Mouse (Mus musculus) retina, postnatal 7 days (tissue): ENCODE data around the gene Xrra1.
"Not testable (repeated sequence)": the region's sequence is repeated elsewhere in the genome, so short reads cannot be mapped to it uniquely, and the experiment has no call there.

Source experiments
- DNase-seq: peaks from one replicate; pipeline ENCODE4 v3.0.0-alpha.2; 2012; ENCODE audit warnings: low read depth, low spot score

Gene Xrra1

DNA sequence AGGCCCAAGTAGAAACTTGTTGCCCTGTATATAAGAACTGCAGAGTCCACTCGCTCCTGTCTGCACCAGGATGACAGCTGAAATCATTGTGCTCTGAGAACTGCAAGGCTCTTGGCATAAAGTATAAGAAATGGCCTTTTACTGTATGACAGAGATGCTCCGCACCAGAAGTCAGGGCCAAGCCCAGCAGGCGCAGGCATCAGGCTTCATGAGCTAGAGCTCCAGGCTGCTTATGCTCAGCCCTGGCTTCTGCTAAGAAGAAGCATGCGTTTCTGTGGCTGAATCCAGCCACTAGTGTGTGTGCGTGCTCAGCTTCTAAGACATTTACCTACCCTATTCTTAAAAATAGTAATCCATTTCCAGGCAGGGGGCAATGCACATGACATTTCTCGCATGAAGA lies 35.6 kb downstream of the Xrra1 start:
- DNase-seq, result no peak

DNA sequence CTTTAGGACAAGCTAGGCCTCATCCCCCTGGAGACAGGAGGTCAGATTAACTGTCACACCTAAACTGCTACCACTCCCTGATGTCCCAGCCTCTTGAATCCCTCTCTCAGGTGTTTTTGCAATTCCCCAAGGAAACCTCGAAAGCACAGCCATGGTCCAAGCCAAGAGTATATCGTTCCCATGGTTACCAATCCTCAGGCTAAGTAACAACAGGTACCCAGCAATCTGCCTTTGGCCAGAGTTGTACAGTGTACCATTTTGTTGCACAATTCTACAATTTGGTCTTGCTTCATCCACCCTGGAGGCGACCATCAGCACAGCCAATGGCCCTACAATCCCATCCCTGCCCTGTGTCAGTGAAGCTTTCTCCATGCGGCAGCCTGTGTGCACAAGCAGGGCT lies 38.0 kb downstream of the Xrra1 start:
- no peak for DNase-seq

DNA sequence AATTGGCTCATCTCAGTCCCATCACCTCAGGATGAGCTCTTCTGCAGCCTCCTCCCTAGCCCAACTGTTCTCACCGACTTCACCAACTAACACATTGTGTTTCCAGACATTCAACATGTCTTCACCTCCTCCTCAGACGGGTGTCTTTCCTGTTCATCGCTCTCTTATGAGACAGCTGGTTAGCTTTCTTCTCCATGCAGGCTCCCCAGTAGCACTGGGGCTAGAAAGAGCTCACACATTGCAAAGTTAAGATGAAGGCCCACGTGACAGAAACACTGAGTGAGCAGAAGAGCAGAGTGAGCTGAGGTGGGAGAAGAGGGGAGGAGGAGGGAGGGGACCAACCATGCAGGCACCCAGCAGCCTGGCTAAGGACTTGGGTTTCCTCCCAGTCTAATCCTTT lies 43.3 kb downstream of the Xrra1 start:
- DNase-seq, result no peak

GRCm38 (mm10) chr7:99902918-99903665 lies 44.2 kb downstream of the Xrra1 start:
- DNase-seq, result no peak

- peak; percentile 34 for DNase-seq
These were observed 45.6 kb downstream of the Xrra1 start for GRCm38 (mm10) chr7:99904421-99905005.

DNA sequence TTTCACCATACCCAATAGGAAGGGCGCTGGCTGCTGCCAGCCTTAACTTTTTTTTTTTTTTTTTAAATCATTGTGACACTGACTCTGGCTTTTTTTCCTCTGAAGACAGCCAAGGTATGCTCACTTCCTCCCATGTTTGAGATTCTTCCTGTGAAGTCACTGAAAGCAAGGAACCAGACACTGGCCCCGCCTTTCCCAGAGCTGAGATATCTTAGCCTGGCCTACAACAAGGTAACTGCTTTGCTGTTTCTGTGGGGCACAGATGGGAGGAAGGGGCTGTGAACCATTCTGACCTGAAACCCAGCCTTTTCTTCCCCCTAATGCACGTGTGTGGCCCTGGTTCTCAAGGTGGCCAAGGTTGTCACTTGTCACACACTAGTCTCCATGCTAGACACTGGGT lies 47.4 kb downstream of the Xrra1 start:
- DNase-seq, result no peak

GRCm38 (mm10) chr7:99907463-99907862 lies 48.5 kb downstream of the Xrra1 start:
- no peak for DNase-seq

GRCm38 (mm10) chr7:99911038-99911437 lies 52.1 kb downstream of the Xrra1 start:
- no peak for DNase-seq

GRCm38 (mm10) chr7:99914316-99914715 lies 55.4 kb downstream of the Xrra1 start:
- DNase-seq, result no peak

DNA sequence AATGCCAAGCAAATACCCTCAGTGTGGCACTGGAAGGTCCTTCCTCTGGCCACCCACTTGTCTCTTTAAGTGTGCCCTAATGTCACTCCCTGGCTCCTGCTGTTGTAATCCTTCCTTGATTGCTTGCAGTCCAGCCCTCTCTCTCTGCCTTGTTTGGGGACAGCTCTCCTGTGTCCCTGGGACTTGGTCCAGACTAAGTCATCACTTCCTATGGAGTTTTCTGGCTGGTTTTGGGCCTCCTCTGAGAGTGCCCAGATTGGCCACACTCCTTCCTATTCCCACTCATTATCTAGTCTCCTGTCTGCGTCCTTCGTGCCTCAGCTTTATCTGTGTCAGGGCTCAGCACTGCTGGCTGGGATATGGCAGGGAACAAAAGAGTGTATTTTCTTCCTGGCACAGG lies 56.6 kb downstream of the Xrra1 start:
- DNase-seq, result no peak

- peak; percentile 39 for DNase-seq
These were observed 57.9 kb downstream of the Xrra1 start for GRCm38 (mm10) chr7:99916741-99917319.

DNA sequence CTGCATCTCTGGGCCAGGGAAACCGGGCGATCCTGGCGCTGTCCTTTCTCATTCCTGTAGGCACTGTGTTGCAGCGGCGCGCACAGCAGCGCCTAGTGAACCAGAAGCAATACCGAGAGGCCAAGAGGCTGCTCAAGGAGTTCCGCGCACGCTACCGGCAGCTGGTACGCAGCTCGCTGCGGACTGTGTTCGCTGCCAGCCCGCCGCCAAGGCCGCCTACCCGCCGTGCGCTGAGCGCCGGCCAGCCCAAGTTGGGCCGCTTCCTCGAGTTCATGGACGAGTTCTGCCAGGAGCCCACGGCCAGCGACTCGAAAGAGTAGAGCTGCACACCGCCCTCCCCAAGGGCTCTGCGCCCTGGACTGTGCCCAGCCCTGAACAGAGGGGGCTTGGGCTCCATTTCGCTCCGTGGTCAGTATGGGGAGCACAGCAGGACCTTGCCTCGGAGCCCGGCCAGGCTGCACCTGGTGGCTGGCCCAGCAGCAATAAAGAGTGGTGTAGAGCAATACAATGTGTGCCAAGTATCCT lies 58.5 kb downstream of the Xrra1 start:
- no peak for DNase-seq

- no peak for DNase-seq
These were observed 60.2 kb downstream of the Xrra1 start for GRCm38 (mm10) chr7:99919164-99919563.

- DNase-seq, result no peak
These were observed 61.1 kb downstream of the Xrra1 start for GRCm38 (mm10) chr7:99919971-99920370.

- no peak for DNase-seq
These were observed 61.5 kb downstream of the Xrra1 start for GRCm38 (mm10) chr7:99920416-99920815.

DNA sequence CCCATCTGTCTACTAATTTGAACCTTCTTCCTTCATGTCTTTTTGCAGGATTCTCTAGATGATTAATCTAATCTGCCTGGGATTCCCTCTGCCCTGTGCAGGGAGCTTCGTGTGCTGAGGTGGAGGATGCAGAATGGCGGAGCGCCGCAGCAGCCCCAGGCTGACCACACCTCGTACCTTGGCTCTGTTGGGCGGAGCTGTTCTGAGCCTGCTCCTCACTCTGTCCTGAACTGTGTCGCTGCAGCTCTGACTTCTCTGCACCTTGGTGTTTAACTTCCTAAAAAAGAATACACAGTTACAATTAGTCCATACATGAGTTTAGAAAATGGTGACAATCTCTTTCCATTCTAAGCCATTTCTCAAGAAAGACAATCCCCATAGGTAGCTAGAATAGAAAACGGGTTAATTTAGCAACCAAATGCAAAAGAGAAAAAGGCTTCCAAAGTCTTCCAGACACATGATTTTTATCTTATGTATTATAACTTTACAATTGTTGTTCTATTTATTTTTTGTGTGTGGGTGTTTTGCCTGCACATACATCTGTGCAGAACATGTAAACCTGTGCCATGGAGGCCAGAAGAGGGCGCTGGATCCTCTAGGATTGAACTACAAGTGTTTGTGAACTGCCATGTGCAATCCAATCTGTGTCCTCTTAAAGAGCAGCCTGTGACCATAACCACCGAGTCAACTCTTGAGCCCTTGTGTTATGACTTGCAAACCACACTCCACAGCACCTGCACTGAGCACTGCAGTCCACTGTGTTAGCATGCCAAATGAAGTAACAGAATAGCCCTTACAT lies 68.2 kb downstream of the Xrra1 start:
- peak; percentile 44 for DNase-seq

- no peak for DNase-seq
These were observed 76.8 kb downstream of the Xrra1 start for GRCm38 (mm10) chr7:99935758-99936157.

- DNase-seq, result no peak
These were observed 81.8 kb downstream of the Xrra1 start for GRCm38 (mm10) chr7:99940669-99941068.

GRCm38 (mm10) chr7:99944520-99944919 lies 85.6 kb downstream of the Xrra1 start:
- no peak for DNase-seq

DNA sequence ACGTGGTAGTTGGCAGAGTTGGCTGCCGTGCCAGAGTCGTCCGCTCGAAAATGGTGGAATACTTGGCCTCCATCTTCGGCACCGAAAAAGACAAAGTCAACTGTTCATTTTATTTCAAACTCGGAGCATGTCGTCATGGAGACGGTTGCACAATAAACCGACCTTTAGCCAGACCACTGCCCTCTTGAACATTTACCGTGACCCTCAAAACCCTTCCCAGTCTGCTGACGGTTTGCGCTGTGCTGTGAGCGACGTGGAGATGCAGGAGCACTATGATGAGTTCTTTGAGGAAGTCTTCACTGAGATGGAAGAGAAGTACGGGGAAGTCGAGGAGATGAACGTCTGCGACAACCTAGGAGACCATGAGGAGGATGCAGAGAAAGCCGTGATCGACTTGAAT lies 86.1 kb downstream of the Xrra1 start:
- not testable (repeated sequence) for DNase-seq

DNA sequence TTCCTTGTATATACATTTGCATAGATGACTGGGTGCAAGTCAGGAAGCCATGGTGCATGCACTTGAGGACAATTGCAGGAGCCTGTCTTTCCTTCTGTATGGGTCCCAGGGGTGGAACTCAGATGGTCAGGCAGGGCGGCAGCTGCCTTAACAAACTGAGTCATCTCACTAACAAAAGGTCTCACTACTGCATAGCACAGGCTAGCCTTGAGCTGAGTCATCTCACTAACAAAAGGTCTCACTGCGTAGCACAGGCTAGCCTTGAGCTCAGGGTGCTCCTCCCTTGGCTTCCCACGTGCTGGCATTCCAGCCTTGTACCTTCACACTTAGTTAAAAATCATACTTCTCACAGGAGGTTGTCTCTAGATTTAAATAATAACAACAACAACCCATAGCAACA lies 87.0 kb downstream of the Xrra1 start:
- DNase-seq, result no peak

GRCm38 (mm10) chr7:99946356-99946755 lies 87.4 kb downstream of the Xrra1 start:
- no peak for DNase-seq
